In the genomic region with DNA sequence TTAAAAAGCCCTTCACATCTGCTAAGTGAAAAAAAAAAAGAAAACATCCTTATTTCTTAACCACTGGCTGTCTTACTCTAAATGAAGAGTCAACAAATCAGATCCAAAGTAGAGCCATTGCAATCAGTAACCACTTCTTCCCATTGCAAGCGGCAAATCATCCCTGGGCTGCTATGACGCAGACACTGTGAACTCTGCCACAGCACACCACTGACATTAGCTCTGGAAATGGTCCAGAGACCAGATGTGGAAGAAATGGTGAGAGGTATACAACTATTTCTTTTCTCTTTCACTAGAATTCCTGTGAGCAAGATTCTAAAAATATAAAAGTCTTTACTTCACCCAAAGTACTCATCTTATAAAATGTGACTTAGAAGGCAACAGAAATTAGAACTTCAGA, we compare ENCODE assay signal across 13 mouse cellular contexts. TPM values are rescaled to one million over a fixed set of nuclear protein-coding genes. Genes with fewer than 3 reads are reported as not detected.
"Had no signal": no experiment of that assay in that cellular context is flagged by ENCODE, and none has a peak within 500 bp of the region (broad histone marks: within the 10 kb centered on the region; RNA-seq: fewer than 3 reads in every experiment).

No protein-coding gene starts in this region.

- DNase-seq: retina, postnatal 1 day; right cerebral cortex, adult 18-20 months; right cerebral cortex, postnatal 14 days; right cerebral cortex, postnatal 25 days; right cerebral cortex, postnatal 4 days; spleen, adult 18-20 months; thymus, adult 18-20 months; thymus, adult 2 months; thymus, postnatal 14 days; thymus, postnatal 25 days; thymus, postnatal 36 days; thymus, postnatal 4 days had no signal

RNA-seq across cellular contexts. Expression of gene Wnt16, which starts 41.3 kb away (rescaled TPM):
- total RNA-seq: neutrophil, adult 5-6 weeks had no signal
